Comparison of ENCODE assay signal across 8 mouse cellular contexts in genomic region chr15:12738301-12739093, GRCm38 (mm10). TPM values are rescaled to one million over a fixed set of nuclear protein-coding genes. Genes with fewer than 3 reads are reported as not detected.
DNase-seq lines count a peak whose midpoint lies in the region; ATAC-seq and TF ChIP-seq lines count a peak whose summit lies in the region.

No protein-coding gene starts in this region.

- H3K4me3 ChIP-seq in ES-Bruce4 (ENCODE audit: low read depth, low read length): no peak overlapping the region

- no peak for TF ChIP-seq POLR2A in ES-Bruce4 (IDR thresholded peaks at IDR 0.05; ENCODE audit: insufficient read depth, low read length)

- H3K27ac ChIP-seq in ES-Bruce4 (ENCODE audit: insufficient read depth, low read length): no peak overlapping the region

- peak overlapping the region; percentile 76; the same call in 1 of the 2 replicates for H3K9ac ChIP-seq in ES-Bruce4 (ENCODE audit: low read depth, poor library complexity, severe bottlenecking)

- no peak for ATAC-seq in erythroblast, adult 5-6 weeks (replicated peaks; ENCODE audit: low FRiP score, poor library complexity, severe bottlenecking)

- TF ChIP-seq EP300 in ES-Bruce4 (IDR thresholded peaks at IDR 0.05; ENCODE audit: insufficient read depth, low read depth, low read length): no peak

- peaks cover 1% of the 10 kb centered on the region for H3K4me1 ChIP-seq in ES-Bruce4 (ENCODE audit: control insufficient read depth, insufficient read depth, low read length)

- H3K9me3 ChIP-seq in ES-Bruce4 (replicated peaks; ENCODE audit: control insufficient read depth, insufficient read depth, low read length, poor library complexity, severe bottlenecking): no peaks in the 10 kb centered on the region

- DNase-seq in embryo, embryonic 10.5 days (ENCODE audit: low spot score): peak; percentile 27
- no peak for DNase-seq in embryo, embryonic 10 days (ENCODE audit: low spot score)
- peak; percentile 25 for DNase-seq in frontal cortex, postnatal 10 days (ENCODE audit: low spot score in 2 of 2)
- DNase-seq in left cerebral cortex, adult 8-10 months (ENCODE audit: low spot score in 2 of 2): peak; percentile 31 to 78
- peak; percentile 24 for DNase-seq in retina, postnatal 1 day
- no peak for DNase-seq in thymus, adult 18-20 months

- 0 out of 2 replicates have a peak, but pooled peaks cover 4% of the 10 kb centered on the region for H3K27me3 ChIP-seq in ES-Bruce4 (ENCODE audit: control insufficient read depth, insufficient read depth, low read length, poor library complexity, severe bottlenecking)

- H3K36me3 ChIP-seq in ES-Bruce4 (ENCODE audit: control insufficient read depth, insufficient read depth, low read length, poor library complexity, severe bottlenecking): no peaks in the 10 kb centered on the region

- no peak for TF ChIP-seq CTCF in ES-Bruce4 (IDR thresholded peaks at IDR 0.05; ENCODE audit: low read depth, low read length)

RNA-seq across cellular contexts. Expression of gene Pdzd2, which starts 1.2 kb away (rescaled TPM):
- polyA plus RNA-seq in ES-Bruce4 (2011; ENCODE audit: insufficient read depth, insufficient read length, low read depth, missing spikeins): 7.3 and 11.6 TPM in 2 replicates
- total RNA-seq in left cerebral cortex, adult 8-10 months (2022): 10 to 100 TPM; 67.0 to 85.4 (median 77.8) TPM
- not detected in 2 replicates for total RNA-seq in erythroblast, adult 5-6 weeks (2015; ENCODE audit: low replicate concordance)
- 0.14 and 0.17 TPM in 2 replicates for total RNA-seq in erythroblast, adult 5-6 weeks (2017; ENCODE audit: low replicate concordance)

Comparison
In these comparisons a context has a peak if more than half of its experiments do, and no peak if none do; other contexts are left out.
1. DNase-seq: peak in embryo, embryonic 10.5 days (single experiment), frontal cortex, postnatal 10 days (2 of 2), left cerebral cortex, adult 8-10 months (2 of 2) and retina, postnatal 1 day (single experiment); none in embryo, embryonic 10 days (single experiment) and thymus, adult 18-20 months (0 of 2).
2. RNA of gene Pdzd2, which starts 1.2 kb away (total RNA-seq): 67.0 to 85.4 TPM in left cerebral cortex, adult 8-10 months; 0.14 to 0.17 TPM in erythroblast, adult 5-6 weeks; every median in the first group is over 10 times any median in the second.